28 mouse cellular contexts compared by ENCODE assay signal in genomic region chr16:15103938-15104337, GRCm38 (mm10).
DNase-seq lines count a peak whose midpoint lies in the region; ATAC-seq lines count a peak whose summit lies in the region.
"Had no signal": no experiment of that assay in that cellular context is flagged by ENCODE, and none has a peak within 500 bp of the region (broad histone marks: within the 10 kb centered on the region; RNA-seq: fewer than 3 reads in every experiment).

No protein-coding gene starts in this region.

- H3K4me1 ChIP-seq in embryonic facial prominence, embryonic 11.5 days (ENCODE audit: control insufficient read depth, insufficient read depth, low read length), result no peaks in the 10 kb centered on the region
- 0 out of 2 replicates have a peak, but pooled peaks cover 2% of the 10 kb centered on the region for H3K4me1 ChIP-seq in embryonic facial prominence, embryonic 10.5 days
- H3K4me1 ChIP-seq in embryonic facial prominence, embryonic 15.5 days, result no peaks in the 10 kb centered on the region
- H3K4me1 ChIP-seq: heart, embryonic 12.5 days; hindbrain, embryonic 15.5 days; limb, embryonic 10.5 days; limb, embryonic 15.5 days; liver, embryonic 13.5 days; lung, embryonic 15.5 days had no signal

- H3K27ac ChIP-seq in embryonic facial prominence, embryonic 11.5 days (replicated peaks; ENCODE audit: low read depth, low read length), result no peak overlapping the region
- no peak overlapping the region for H3K27ac ChIP-seq in embryonic facial prominence, embryonic 10.5 days (replicated peaks)
- H3K27ac ChIP-seq in embryonic facial prominence, embryonic 15.5 days (replicated peaks), result no peak overlapping the region
- H3K27ac ChIP-seq: gastrocnemius, adult 2 months; hindbrain, embryonic 15.5 days; limb, embryonic 10.5 days; limb, embryonic 15.5 days; liver, embryonic 13.5 days; lung, embryonic 15.5 days had no signal

- DNase-seq in embryonic facial prominence, embryonic 11.5 days (ENCODE audit: low spot score), result peak; percentile 36
- no peak for DNase-seq in embryonic facial prominence, embryonic 10.5 days (ENCODE audit: low spot score)
- DNase-seq in lung, postnatal 10 days, result peak; percentile 5
- DNase-seq in lung, postnatal 4 days, result no peak
- DNase-seq in heart, postnatal 4 days, result no peak
- DNase-seq in cerebellum, postnatal 4 days (ENCODE audit: low spot score in 2 of 2), result no peak
- DNase-seq: adrenal gland, postnatal 10 days; cerebellum, adult 8-10 months; cerebellum, postnatal 25 days; embryo, embryonic 11 days; gastrocnemius, adult 2 months; gastrocnemius, postnatal 36 days; heart, adult 18-20 months; kidney, adult 8-10 months; kidney, postnatal 10 days; layer of hippocampus, adult 9-11 months; liver, embryonic 13.5 days; midbrain, embryonic 14.5 days; right cerebral cortex, postnatal 4 days; thymus, adult 2 months; thymus, postnatal 36 days had no signal

- H3K27me3 ChIP-seq in embryonic facial prominence, embryonic 11.5 days (ENCODE audit: control insufficient read depth, insufficient read depth, low read length), result no peaks in the 10 kb centered on the region
- no peaks in the 10 kb centered on the region for H3K27me3 ChIP-seq in embryonic facial prominence, embryonic 10.5 days (replicated peaks; ENCODE audit: low read depth, poor library complexity, severe bottlenecking)
- no peaks in the 10 kb centered on the region for H3K27me3 ChIP-seq in embryonic facial prominence, embryonic 15.5 days
- H3K27me3 ChIP-seq: heart, embryonic 12.5 days; hindbrain, embryonic 15.5 days; limb, embryonic 15.5 days; liver, embryonic 13.5 days; lung, embryonic 15.5 days had no signal

- H3K9me3 ChIP-seq in embryonic facial prominence, embryonic 11.5 days (replicated peaks; ENCODE audit: control insufficient read depth, low read length), result no peaks in the 10 kb centered on the region
- H3K9me3 ChIP-seq in embryonic facial prominence, embryonic 10.5 days, result no peaks in the 10 kb centered on the region
- no peaks in the 10 kb centered on the region for H3K9me3 ChIP-seq in embryonic facial prominence, embryonic 15.5 days (replicated peaks)
- H3K9me3 ChIP-seq: heart, embryonic 12.5 days; hindbrain, embryonic 15.5 days; limb, embryonic 10.5 days; limb, embryonic 15.5 days; liver, embryonic 13.5 days; lung, embryonic 15.5 days had no signal

- H3K4me3 ChIP-seq in embryonic facial prominence, embryonic 11.5 days (ENCODE audit: low read depth, low read length), result no peak overlapping the region
- H3K4me3 ChIP-seq in embryonic facial prominence, embryonic 10.5 days, result no peak overlapping the region
- no peak overlapping the region for H3K4me3 ChIP-seq in embryonic facial prominence, embryonic 15.5 days (replicated peaks)
- H3K4me3 ChIP-seq: gastrocnemius, adult 2 months; heart, embryonic 12.5 days; hindbrain, embryonic 15.5 days; limb, embryonic 10.5 days; limb, embryonic 15.5 days; liver, embryonic 13.5 days; lung, embryonic 15.5 days had no signal

- H3K36me3 ChIP-seq in embryonic facial prominence, embryonic 11.5 days (replicated peaks; ENCODE audit: control insufficient read depth, insufficient read depth, low read depth, low read length), result no peaks in the 10 kb centered on the region
- no peaks in the 10 kb centered on the region for H3K36me3 ChIP-seq in embryonic facial prominence, embryonic 10.5 days (replicated peaks)
- H3K36me3 ChIP-seq in embryonic facial prominence, embryonic 15.5 days, result no peaks in the 10 kb centered on the region
- H3K36me3 ChIP-seq: heart, embryonic 12.5 days; hindbrain, embryonic 15.5 days; limb, embryonic 10.5 days; limb, embryonic 15.5 days; liver, embryonic 13.5 days; lung, embryonic 15.5 days had no signal

- H3K4me2 ChIP-seq in embryonic facial prominence, embryonic 11.5 days (ENCODE audit: low read depth, low read length), result no peak overlapping the region
- no peak overlapping the region for H3K4me2 ChIP-seq in embryonic facial prominence, embryonic 15.5 days (replicated peaks)
- H3K4me2 ChIP-seq: heart, embryonic 12.5 days; hindbrain, embryonic 15.5 days; limb, embryonic 15.5 days; liver, embryonic 13.5 days; lung, embryonic 15.5 days had no signal

- no peak for ATAC-seq in embryonic facial prominence, embryonic 11.5 days (replicated peaks; ENCODE audit: insufficient number of reproducible peaks, low FRiP score, low TSS enrichment, low read depth)
- peak; percentile 76; the same call in 1 of the 2 replicates for ATAC-seq in embryonic facial prominence, embryonic 15.5 days (ENCODE audit: insufficient number of reproducible peaks, low FRiP score, low TSS enrichment, low read depth)
- ATAC-seq: forebrain, embryonic 16.5 days had no signal

- WGBS in embryonic facial prominence, embryonic 11.5 days, result 41% methylated on average over 1 of the region's 1 CpGs
- WGBS in embryonic facial prominence, embryonic 10.5 days, result 44% methylated on average over 1 of the region's 1 CpGs
- WGBS in embryonic facial prominence, embryonic 15.5 days, result 17% methylated on average over 1 of the region's 1 CpGs

- H3K9ac ChIP-seq in embryonic facial prominence, embryonic 11.5 days (replicated peaks; ENCODE audit: low read length), result no peak overlapping the region
- H3K9ac ChIP-seq in embryonic facial prominence, embryonic 15.5 days, result no peak overlapping the region
- H3K9ac ChIP-seq: heart, embryonic 12.5 days; hindbrain, embryonic 15.5 days; limb, embryonic 15.5 days; liver, embryonic 13.5 days; lung, embryonic 15.5 days had no signal

Comparison
In these comparisons a context has a peak if more than half of its experiments do, and no peak if none do; other contexts are left out.
1. DNase-seq: peak in embryonic facial prominence, embryonic 11.5 days (single experiment) and lung, postnatal 10 days (single experiment); none in embryonic facial prominence, embryonic 10.5 days (single experiment), lung, postnatal 4 days (0 of 2), heart, postnatal 4 days (single experiment) and cerebellum, postnatal 4 days (0 of 2).